ENCODE assay signal across 12 mouse cellular contexts in genomic region chr13:76189190-76189589, GRCm38 (mm10).
DNase-seq lines count a peak whose midpoint lies in the region; ATAC-seq and TF ChIP-seq lines count a peak whose summit lies in the region.
"Had no signal": no experiment of that assay in that cellular context is flagged by ENCODE, and none has a peak within 500 bp of the region (broad histone marks: within the 10 kb centered on the region; RNA-seq: fewer than 3 reads in every experiment).

No protein-coding gene starts in this region.

- H3K4me1 ChIP-seq in forebrain, embryonic 14.5 days (ENCODE audit: control insufficient read depth, insufficient read depth, low read length), result no peaks in the 10 kb centered on the region
- H3K4me1 ChIP-seq in forebrain, embryonic 13.5 days, result no peaks in the 10 kb centered on the region
- no peaks in the 10 kb centered on the region for H3K4me1 ChIP-seq in midbrain, postnatal 0 days (ENCODE audit: insufficient read depth, low read length)
- no peaks in the 10 kb centered on the region for H3K4me1 ChIP-seq in midbrain, embryonic 15.5 days
- H3K4me1 ChIP-seq: megakaryocyte, embryonic 14.5 days had no signal

- no peak overlapping the region for H3K4me3 ChIP-seq in forebrain, embryonic 14.5 days (ENCODE audit: low read depth, low read length)
- no peak overlapping the region for H3K4me3 ChIP-seq in forebrain, embryonic 13.5 days
- H3K4me3 ChIP-seq in midbrain, postnatal 0 days (ENCODE audit: low read depth, low read length), result no peak overlapping the region
- no peak overlapping the region for H3K4me3 ChIP-seq in midbrain, embryonic 15.5 days
- H3K4me3 ChIP-seq: megakaryocyte, embryonic 14.5 days had no signal

- 74% methylated on average over 3 of the region's 3 CpGs for WGBS in forebrain, embryonic 14.5 days
- 87% methylated on average over 3 of the region's 3 CpGs for WGBS in forebrain, embryonic 13.5 days
- 80% methylated on average over 3 of the region's 3 CpGs for WGBS in midbrain, postnatal 0 days
- WGBS in midbrain, embryonic 15.5 days, result 84% methylated on average over 3 of the region's 3 CpGs

- TF ChIP-seq CTCF in midbrain, postnatal 0 days (IDR thresholded peaks at IDR 0.05), result no peak

- no peak for DNase-seq in forebrain, embryonic 14.5 days (ENCODE audit: low spot score)
- DNase-seq in midbrain, postnatal 0 days (ENCODE audit: low spot score), result peak; percentile 10
- DNase-seq in layer of hippocampus, adult 8-10 months (ENCODE audit: low spot score in 2 of 2), result peak; percentile 74 to 76
- peak; percentile 30 for DNase-seq in right cerebral cortex, postnatal 36 days (ENCODE audit: low spot score in 2 of 2)
- DNase-seq in heart, postnatal 25 days (ENCODE audit: low spot score), result no peak
- DNase-seq in retina, embryonic 14.5 days (ENCODE audit: low spot score), result no peak
- DNase-seq: kidney, adult 2 months; thymus, adult 18-20 months had no signal

- no peaks in the 10 kb centered on the region for H3K27me3 ChIP-seq in forebrain, embryonic 14.5 days (replicated peaks; ENCODE audit: control insufficient read depth, insufficient read depth, low read length)
- no peaks in the 10 kb centered on the region for H3K27me3 ChIP-seq in forebrain, embryonic 13.5 days
- H3K27me3 ChIP-seq in midbrain, postnatal 0 days (ENCODE audit: insufficient read depth, low read length), result no peaks in the 10 kb centered on the region
- H3K27me3 ChIP-seq in midbrain, embryonic 15.5 days (replicated peaks), result no peaks in the 10 kb centered on the region
- H3K27me3 ChIP-seq: megakaryocyte, embryonic 14.5 days had no signal

- H3K9me3 ChIP-seq in forebrain, embryonic 14.5 days (replicated peaks; ENCODE audit: control insufficient read depth, low read length), result no peaks in the 10 kb centered on the region
- H3K9me3 ChIP-seq in forebrain, embryonic 13.5 days (replicated peaks), result no peaks in the 10 kb centered on the region
- no peaks in the 10 kb centered on the region for H3K9me3 ChIP-seq in midbrain, postnatal 0 days (ENCODE audit: low read length)
- H3K9me3 ChIP-seq in midbrain, embryonic 15.5 days, result no peaks in the 10 kb centered on the region
- H3K9me3 ChIP-seq: G1E; megakaryocyte, embryonic 14.5 days had no signal

- peak; percentile 18; the same call in 1 of the 2 replicates for ATAC-seq in forebrain, embryonic 14.5 days
- no peak for ATAC-seq in forebrain, embryonic 13.5 days
- ATAC-seq in midbrain, postnatal 0 days (ENCODE audit: low FRiP score), result no peak
- no peak for ATAC-seq in midbrain, embryonic 15.5 days (replicated peaks)

- H3K36me3 ChIP-seq in forebrain, embryonic 14.5 days (ENCODE audit: control insufficient read depth, insufficient read depth, low read length), result peaks cover 29% of the 10 kb centered on the region
- H3K36me3 ChIP-seq in forebrain, embryonic 13.5 days (ENCODE audit: poor library complexity, severe bottlenecking), result peaks cover 26% of the 10 kb centered on the region
- H3K36me3 ChIP-seq in midbrain, postnatal 0 days (ENCODE audit: insufficient read depth, low read length), result peaks cover 19% of the 10 kb centered on the region
- H3K36me3 ChIP-seq in midbrain, embryonic 15.5 days (replicated peaks), result peaks cover 12% of the 10 kb centered on the region

- H3K4me2 ChIP-seq in forebrain, embryonic 14.5 days (ENCODE audit: low read length), result no peak overlapping the region
- no peak overlapping the region for H3K4me2 ChIP-seq in forebrain, embryonic 13.5 days
- H3K4me2 ChIP-seq in midbrain, postnatal 0 days (ENCODE audit: low read depth, low read length, poor library complexity, severe bottlenecking), result no peak overlapping the region
- no peak overlapping the region for H3K4me2 ChIP-seq in midbrain, embryonic 15.5 days

- no peak overlapping the region for H3K27ac ChIP-seq in forebrain, embryonic 14.5 days (ENCODE audit: low read depth, low read length)
- no peak overlapping the region; the same call in 1 of the 2 replicates for H3K27ac ChIP-seq in forebrain, embryonic 13.5 days
- H3K27ac ChIP-seq in midbrain, postnatal 0 days (ENCODE audit: low read depth, low read length), result no peak overlapping the region
- no peak overlapping the region for H3K27ac ChIP-seq in midbrain, embryonic 15.5 days

- no peak overlapping the region for H3K9ac ChIP-seq in forebrain, embryonic 14.5 days (ENCODE audit: low read length)
- H3K9ac ChIP-seq in forebrain, embryonic 13.5 days, result no peak overlapping the region
- H3K9ac ChIP-seq in midbrain, postnatal 0 days (replicated peaks; ENCODE audit: low read length, poor library complexity, severe bottlenecking), result no peak overlapping the region
- no peak overlapping the region for H3K9ac ChIP-seq in midbrain, embryonic 15.5 days

- intact Hi-C loops in heart, postnatal 25 days (cut with DNase I), result no loop called here

Comparison
In these comparisons a context has a peak if more than half of its experiments do, and no peak if none do; other contexts are left out.
1. DNase-seq: peak in midbrain, postnatal 0 days (single experiment), layer of hippocampus, adult 8-10 months (2 of 2) and right cerebral cortex, postnatal 36 days (2 of 2); none in forebrain, embryonic 14.5 days (single experiment), heart, postnatal 25 days (single experiment) and retina, embryonic 14.5 days (single experiment).